Mouse (Mus musculus): Measurements from ENCODE around the gene Psme2. TPM values are rescaled to one million over a fixed set of nuclear protein-coding genes. Genes with fewer than 3 reads are reported as not detected.

The Psme2 gene
- polyA plus RNA-seq, 1 experiment from 2014 or later: 212 TPM

DNA sequence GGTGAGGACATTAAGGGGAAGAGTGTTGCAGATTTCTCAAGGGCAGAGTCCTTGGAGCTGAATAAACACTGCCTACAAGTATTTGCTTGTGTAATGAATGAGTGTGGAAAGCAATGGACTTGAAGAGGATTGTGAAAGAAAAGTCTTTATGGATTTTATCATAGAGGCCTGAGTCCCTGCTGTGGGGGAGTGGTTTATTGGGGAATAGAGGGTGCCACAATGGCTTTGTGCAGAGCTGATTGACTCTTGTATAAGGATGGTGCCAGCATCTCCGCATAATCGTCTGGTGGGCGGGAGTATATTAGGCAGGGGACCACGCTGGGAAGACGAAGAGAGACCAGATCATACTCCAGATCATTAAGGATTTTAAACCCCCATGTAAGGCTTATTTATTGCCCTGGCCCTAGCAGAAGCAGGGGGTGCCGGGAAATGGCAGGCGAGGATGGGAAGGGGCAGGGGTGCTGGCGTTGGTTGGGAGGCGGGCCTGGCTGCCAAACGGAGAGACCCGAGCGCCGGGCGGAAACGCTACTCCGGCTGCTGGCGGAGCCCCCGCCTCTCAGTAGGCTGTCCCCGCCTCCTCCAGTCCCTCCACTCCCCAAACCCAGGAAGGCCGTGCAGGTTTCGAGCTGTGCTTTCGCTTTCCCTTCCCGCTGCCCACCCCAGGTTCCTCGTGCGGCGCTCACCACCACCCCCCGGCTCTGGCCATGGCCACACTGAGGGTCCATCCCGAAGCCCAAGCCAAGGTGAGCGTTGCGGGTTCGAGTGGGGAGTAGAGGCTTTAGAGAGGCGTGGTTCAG, 12.8 kb downstream of the Psme2 start, which contains the start of gene Psme1:
Gene Psme1 (plus strand): TSS at position 253 of the 797 bp plus-strand sequence.
- H3K4me1 ChIP-seq: no peaks in the 10 kb centered on the region
- H3K9me3 ChIP-seq: no peaks in the 10 kb centered on the region
- ATAC-seq (ENCODE audit: low FRiP score, low read depth): peak; percentile 87
- peak within 1 kb of the TSS; percentile 73 for H3K4me3 ChIP-seq
- peak within 1 kb of the TSS; percentile 90 for H3K4me2 ChIP-seq (replicated peaks)
- peak within 1 kb of the TSS; percentile 71 for H3K27ac ChIP-seq
- H3K9ac ChIP-seq: peak within 1 kb of the TSS; percentile 81
- H3K27me3 ChIP-seq (replicated peaks): no peaks in the 10 kb centered on the region
- H3K36me3 ChIP-seq: peaks cover 20% of the 10 kb centered on the region
- WGBS: 1% methylated on average over 32 of the region's 32 CpGs

- H3K36me3 ChIP-seq: peaks cover 15% of the 10 kb centered on the region
- H3K4me1 ChIP-seq: no peaks in the 10 kb centered on the region
- no peak overlapping the region for H3K4me3 ChIP-seq
- H3K9me3 ChIP-seq: no peaks in the 10 kb centered on the region
- H3K27me3 ChIP-seq (replicated peaks): no peaks in the 10 kb centered on the region
- no peak for ATAC-seq (ENCODE audit: low FRiP score, low read depth)
- H3K4me2 ChIP-seq (replicated peaks): no peak overlapping the region
- no peak overlapping the region for H3K9ac ChIP-seq
- no peak overlapping the region for H3K27ac ChIP-seq
- WGBS: 86% methylated on average over 16 of the region's 16 CpGs
These were observed 14.5 kb downstream of the Psme2 start for GRCm38 (mm10) chr14:55576376-55576775.

DNA sequence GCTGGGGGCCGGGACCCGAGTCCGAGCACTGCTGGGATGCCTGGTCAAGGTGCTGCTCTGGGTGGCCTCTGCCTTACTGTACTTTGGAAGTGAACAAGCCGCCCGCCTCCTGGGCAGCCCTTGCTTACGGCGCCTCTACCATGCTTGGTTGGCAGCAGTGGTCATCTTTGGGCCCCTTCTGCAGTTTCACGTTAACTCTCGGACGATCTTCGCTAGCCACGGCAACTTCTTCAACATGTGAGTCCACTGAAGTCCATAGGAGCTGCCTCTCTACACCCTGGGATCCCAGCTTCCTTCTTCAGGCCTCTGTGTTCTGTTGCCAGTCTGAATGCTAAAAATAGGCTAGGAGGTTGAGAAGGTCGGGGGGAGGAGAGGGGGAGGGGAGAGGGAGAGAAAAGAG, 15.2 kb downstream of the Psme2 start:
- Histone ChIP-seq H3K4me3 (no peak overlapping the region), H3K4me2 (replicated peaks) (no peak overlapping the region), H3K9me3 (no peaks in the 10 kb centered on the region), H3K27ac (no peak overlapping the region), H3K9ac (no peak overlapping the region), H3K36me3 (peaks cover 11% of the 10 kb centered on the region), H3K27me3 (replicated peaks) (no peaks in the 10 kb centered on the region), H3K4me1 (no peaks in the 10 kb centered on the region)
- 81% methylated on average over 13 of the region's 13 CpGs for WGBS
- no peak for ATAC-seq (ENCODE audit: low FRiP score, low read depth)

DNA sequence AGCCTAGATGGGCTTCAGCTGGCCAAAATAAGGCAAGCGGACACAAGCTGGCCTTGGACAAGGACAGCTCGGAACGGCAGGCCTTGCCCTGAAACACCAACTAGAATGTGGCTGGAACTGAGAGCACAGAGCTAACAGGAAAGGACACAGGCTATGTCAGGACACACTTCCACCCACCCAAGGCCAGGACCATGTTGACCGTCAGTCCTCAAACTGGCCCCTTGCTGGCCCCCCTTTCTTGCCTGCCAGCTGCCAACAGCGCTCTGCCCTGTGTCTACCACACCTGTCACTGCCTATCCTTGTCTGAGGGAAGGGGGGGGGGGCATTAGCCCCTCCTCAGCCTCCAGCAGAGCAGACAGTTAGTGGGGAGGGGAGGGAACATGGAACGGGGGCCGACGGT, 15.6 kb downstream of the Psme2 start, which contains the start of gene Fitm1:
Gene Fitm1 (plus strand): TSS at position 316 of the 400 bp plus-strand sequence.
- Histone ChIP-seq H3K9ac (no peak within 1 kb of the TSS), H3K4me2 (replicated peaks) (no peak within 1 kb of the TSS), H3K4me1 (no peaks in the 10 kb centered on the region), H3K4me3 (no peak within 1 kb of the TSS), H3K36me3 (peaks cover 9% of the 10 kb centered on the region; the same call in 1 of the 2 replicates), H3K27me3 (replicated peaks) (no peaks in the 10 kb centered on the region), H3K27ac (no peak within 1 kb of the TSS), H3K9me3 (no peaks in the 10 kb centered on the region)
- ATAC-seq (ENCODE audit: low FRiP score, low read depth): no peak
- WGBS: 87% methylated on average over 8 of the region's 8 CpGs

- H3K4me2 ChIP-seq (replicated peaks): no peak overlapping the region
- H3K9me3 ChIP-seq: no peaks in the 10 kb centered on the region
- H3K27ac ChIP-seq: no peak overlapping the region
- no peak overlapping the region for H3K4me3 ChIP-seq
- no peak overlapping the region for H3K9ac ChIP-seq
- H3K36me3 ChIP-seq: peaks cover 29% of the 10 kb centered on the region
- ATAC-seq (ENCODE audit: low FRiP score, low read depth): no peak
- H3K4me1 ChIP-seq: no peaks in the 10 kb centered on the region
- no peaks in the 10 kb centered on the region for H3K27me3 ChIP-seq (replicated peaks)
These were observed 19.2 kb downstream of the Psme2 start for GRCm38 (mm10) chr14:55571760-55572159.

DNA sequence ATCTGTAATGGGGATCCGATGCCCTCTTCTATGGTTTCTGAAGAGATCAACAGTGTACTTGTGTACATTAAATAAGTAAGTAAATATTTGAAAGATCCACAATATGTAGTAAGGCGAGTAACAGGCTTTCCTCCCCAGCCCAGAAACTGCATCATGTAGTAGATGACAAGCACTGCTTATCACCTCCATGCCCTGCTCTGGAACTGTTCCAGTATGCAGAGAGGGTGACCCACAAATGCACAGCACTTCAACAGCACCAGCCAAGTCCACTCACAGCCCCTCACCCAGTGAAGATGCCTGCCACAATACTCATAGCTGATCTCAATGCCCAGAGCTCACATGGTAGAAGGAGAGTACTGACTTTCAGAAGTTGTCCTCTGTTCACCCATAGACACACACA, 20.3 kb downstream of the Psme2 start:
- Histone ChIP-seq H3K4me3 (no peak overlapping the region), H3K27ac (no peak overlapping the region), H3K9me3 (no peaks in the 10 kb centered on the region), H3K4me1 (no peaks in the 10 kb centered on the region), H3K27me3 (replicated peaks) (no peaks in the 10 kb centered on the region), H3K4me2 (replicated peaks) (no peak overlapping the region), H3K36me3 (peaks cover 41% of the 10 kb centered on the region), H3K9ac (no peak overlapping the region)
- WGBS: 88% methylated on average over 2 of the region's 2 CpGs
- ATAC-seq (ENCODE audit: low FRiP score, low read depth): no peak

- Histone ChIP-seq H3K4me1 (no peaks in the 10 kb centered on the region), H3K9me3 (no peaks in the 10 kb centered on the region), H3K27me3 (replicated peaks) (no peaks in the 10 kb centered on the region), H3K9ac (no peak overlapping the region), H3K4me3 (no peak overlapping the region), H3K36me3 (peaks cover 66% of the 10 kb centered on the region), H3K27ac (no peak overlapping the region), H3K4me2 (replicated peaks) (no peak overlapping the region)
- ATAC-seq (ENCODE audit: low FRiP score, low read depth): no peak
- 86% methylated on average over 3 of the region's 3 CpGs for WGBS
These were observed 23.4 kb downstream of the Psme2 start for GRCm38 (mm10) chr14:55567496-55567895.

- Histone ChIP-seq H3K36me3 (peaks cover 63% of the 10 kb centered on the region), H3K4me3 (no peak overlapping the region), H3K27me3 (replicated peaks) (no peaks in the 10 kb centered on the region), H3K9me3 (no peaks in the 10 kb centered on the region), H3K4me1 (peaks cover 14% of the 10 kb centered on the region), H3K27ac (no peak overlapping the region), H3K4me2 (replicated peaks) (no peak overlapping the region), H3K9ac (no peak overlapping the region)
- no peak for ATAC-seq (ENCODE audit: low FRiP score, low read depth)
- WGBS: 79% methylated on average over 3 of the region's 3 CpGs
These were observed 25.2 kb downstream of the Psme2 start for GRCm38 (mm10) chr14:55565748-55566147.

DNA sequence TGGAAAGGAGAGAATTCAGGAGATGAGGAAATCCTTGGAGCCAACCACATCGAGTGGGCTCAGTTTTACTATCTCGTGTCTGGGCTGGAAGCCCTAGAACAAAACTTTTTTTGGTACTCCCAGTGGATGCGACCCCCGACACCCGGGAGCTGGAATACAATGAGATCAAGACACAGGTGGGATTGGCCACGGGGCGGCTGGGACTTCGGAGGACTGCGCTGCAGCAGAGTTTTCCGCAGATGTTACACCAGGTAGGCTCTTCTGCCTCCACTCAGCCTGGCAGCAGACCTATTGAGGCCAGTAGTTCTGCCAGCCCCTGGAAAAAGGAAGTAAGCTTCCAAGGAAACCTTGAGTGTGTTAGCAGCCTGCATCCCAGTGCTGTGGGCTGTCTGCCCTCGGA, 27.7 kb downstream of the Psme2 start:
- Histone ChIP-seq H3K9ac (no peak overlapping the region), H3K9me3 (no peaks in the 10 kb centered on the region), H3K36me3 (peaks cover 49% of the 10 kb centered on the region), H3K27ac (no peak overlapping the region), H3K27me3 (replicated peaks) (no peaks in the 10 kb centered on the region), H3K4me3 (no peak overlapping the region), H3K4me1 (peaks cover 14% of the 10 kb centered on the region), H3K4me2 (replicated peaks) (no peak overlapping the region)
- no peak for ATAC-seq (ENCODE audit: low FRiP score, low read depth)
- 93% methylated on average over 11 of the region's 11 CpGs for WGBS

- Histone ChIP-seq H3K27ac (no peak overlapping the region), H3K4me2 (replicated peaks) (peak overlapping the region; percentile 79), H3K9me3 (no peaks in the 10 kb centered on the region), H3K36me3 (peaks cover 37% of the 10 kb centered on the region), H3K4me1 (peaks cover 14% of the 10 kb centered on the region), H3K4me3 (no peak overlapping the region), H3K27me3 (replicated peaks) (no peaks in the 10 kb centered on the region), H3K9ac (no peak overlapping the region)
- no peak for ATAC-seq (ENCODE audit: low FRiP score, low read depth)
- WGBS: 88% methylated on average over 10 of the region's 10 CpGs
These were observed 29.1 kb downstream of the Psme2 start for GRCm38 (mm10) chr14:55561860-55562259.

DNA sequence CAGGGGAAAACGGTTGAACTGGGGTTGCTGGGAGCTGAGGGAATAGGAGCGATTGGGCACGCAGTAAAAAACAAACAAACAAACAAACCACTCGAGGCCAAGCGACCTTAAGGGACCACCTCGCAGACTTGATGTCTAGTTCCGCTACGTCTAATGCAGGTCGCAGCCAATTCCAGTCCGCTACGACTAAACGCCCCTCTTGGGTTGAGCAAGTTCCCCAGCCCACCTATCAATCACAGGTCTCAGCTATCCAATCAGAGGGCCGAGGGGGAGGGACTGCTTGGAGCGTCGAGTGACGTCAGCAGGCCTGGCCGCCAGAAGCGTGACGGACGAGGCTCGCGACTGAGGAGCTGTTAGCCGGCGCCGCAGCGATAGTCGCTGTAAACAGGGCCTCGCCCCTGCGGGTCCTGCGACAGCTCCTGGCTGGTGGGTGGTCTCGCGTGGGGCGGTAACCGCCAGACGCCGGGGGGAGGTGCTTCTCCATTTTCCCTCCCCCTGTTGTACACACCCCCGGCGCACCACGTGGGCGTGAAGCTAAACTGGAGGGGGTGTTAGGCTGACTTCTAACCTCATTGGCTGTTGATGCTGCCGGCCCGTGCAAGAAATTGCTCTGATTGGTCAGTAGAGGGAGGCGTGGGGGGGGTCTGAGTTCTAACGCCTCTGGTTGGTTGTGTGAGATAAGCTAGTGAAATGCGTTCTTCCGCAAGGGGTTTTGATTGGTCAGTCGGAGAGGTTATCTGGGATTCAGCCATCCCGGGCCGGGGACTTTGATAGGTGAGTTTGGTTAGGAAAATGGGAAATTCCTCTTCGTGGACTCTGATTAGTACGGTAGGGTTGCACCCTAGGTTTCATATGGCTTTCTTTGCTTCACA, 30.5 kb downstream of the Psme2 start, which contains the start of gene A730061H03Rik:
Gene A730061H03Rik (minus strand): TSS at position 205 of the 872 bp plus-strand sequence.
- peak within 1 kb of the TSS; percentile 62 for H3K4me3 ChIP-seq
- no peaks in the 10 kb centered on the region for H3K9me3 ChIP-seq
- peak within 1 kb of the TSS; percentile 90 for H3K27ac ChIP-seq
- H3K36me3 ChIP-seq: peaks cover 23% of the 10 kb centered on the region
- H3K4me1 ChIP-seq: peaks cover 14% of the 10 kb centered on the region
- WGBS: under 1% methylated on average over 51 of the region's 51 CpGs
- H3K27me3 ChIP-seq (replicated peaks): no peaks in the 10 kb centered on the region
- ATAC-seq (ENCODE audit: low FRiP score, low read depth): peak; percentile 98
- peak within 1 kb of the TSS; percentile 61 for H3K9ac ChIP-seq
- H3K4me2 ChIP-seq (replicated peaks): peak within 1 kb of the TSS; percentile 79

DNA sequence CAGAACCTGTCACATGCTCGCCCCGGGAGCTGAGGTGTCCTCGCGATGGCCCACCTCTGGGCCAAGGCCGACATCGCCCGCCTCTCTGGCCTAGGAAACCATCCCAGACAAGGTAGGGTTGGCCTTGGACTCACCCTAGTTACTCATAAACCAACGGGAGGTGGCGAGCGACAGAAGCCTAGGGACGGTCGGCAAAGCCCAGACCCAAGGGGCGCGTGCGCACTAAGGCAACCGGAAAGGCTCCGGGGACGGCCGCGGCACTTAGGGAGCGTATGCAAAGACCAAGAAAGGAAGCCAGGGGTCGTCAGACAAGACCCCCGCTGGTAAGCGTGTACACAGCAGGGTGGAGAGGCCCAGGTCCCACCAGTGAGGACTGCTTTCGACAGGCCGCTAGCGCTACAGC, 31.1 kb downstream of the Psme2 start, which contains the start of gene Dcaf11:
Gene Dcaf11 (plus strand): TSS at position 208 of the 403 bp plus-strand sequence.
- H3K4me2 ChIP-seq (replicated peaks): peak within 1 kb of the TSS; percentile 79
- peaks cover 17% of the 10 kb centered on the region for H3K36me3 ChIP-seq
- no peaks in the 10 kb centered on the region for H3K9me3 ChIP-seq
- H3K4me3 ChIP-seq: peak within 1 kb of the TSS; percentile 62
- peak within 1 kb of the TSS; percentile 61 for H3K9ac ChIP-seq
- under 1% methylated on average over 27 of the region's 27 CpGs for WGBS
- H3K27ac ChIP-seq: peak within 1 kb of the TSS; percentile 90
- ATAC-seq (ENCODE audit: low FRiP score, low read depth): peak; percentile 85
- peaks cover 14% of the 10 kb centered on the region for H3K4me1 ChIP-seq
- no peaks in the 10 kb centered on the region for H3K27me3 ChIP-seq (replicated peaks)
